Mouse (Mus musculus) stomach, embryonic 14.5 days (tissue): ENCODE results near the gene Tmed6. TPM values are rescaled to one million over a fixed set of nuclear protein-coding genes. Genes with fewer than 3 reads are reported as not detected.
A peak's percentile ranks its signal among the peaks of the same experiment; 100 is the strongest.
"Not testable (repeated sequence)": the region's sequence is repeated elsewhere in the genome, so short reads cannot be mapped to it uniquely, and the experiment has no call there.

ENCODE experiments used
- ATAC-seq: fragments of 200-750 bp; cut with Nextera tagmentation; 2 replicates; pipeline ENCODE4 v1.8.0; 2017; ENCODE audit warnings: low read depth, moderate TSS enrichment; ENCODE audit not compliant: insufficient number of reproducible peaks, insufficient read depth, low FRiP score
- H3K27ac ChIP-seq: fragments of 300-500 bp; sonication (generic); 2 replicates; pipeline ENCODE4 v1.5.1; 2014; ENCODE audit warnings: mild to moderate bottlenecking, low read length, moderate library complexity, mixed read lengths
- H3K27me3 ChIP-seq: fragments of 300-500 bp; sonication (generic); 2 replicates; pipeline ENCODE4 v1.6.1; 2014; ENCODE audit warnings: low read length, control low read depth, mixed read lengths; ENCODE audit not compliant: control insufficient read depth, insufficient read depth
- H3K36me3 ChIP-seq: fragments of 300-500 bp; sonication (generic); 2 replicates; pipeline ENCODE4 v1.6.1; 2014; ENCODE audit warnings: mild to moderate bottlenecking, control low read depth, low read length, moderate library complexity, mixed read lengths; ENCODE audit not compliant: control insufficient read depth, insufficient read depth
- H3K4me1 ChIP-seq: fragments of 300-500 bp; sonication (generic); 2 replicates; pipeline ENCODE4 v1.6.1; 2014; ENCODE audit warnings: low read length, control low read depth, mixed read lengths; ENCODE audit not compliant: control insufficient read depth, insufficient read depth
- H3K4me2 ChIP-seq: fragments of 300-500 bp; sonication (generic); replicated peaks from 2 replicates; pipeline ENCODE4 v1.6.1; 2014; ENCODE audit warnings: low read depth, low read length, control low read depth
- H3K4me3 ChIP-seq: fragments of 300-500 bp; sonication (generic); 2 replicates; pipeline ENCODE4 v1.5.1; 2014; ENCODE audit warnings: low read depth, low read length, control low read depth
- H3K9ac ChIP-seq: fragments of 300-500 bp; sonication (generic); replicated peaks from 2 replicates; pipeline ENCODE4 v1.6.1; 2014; ENCODE audit warnings: low read depth, mild to moderate bottlenecking, control low read depth, low read length, moderate library complexity, mixed read lengths
- H3K9me3 ChIP-seq: fragments of 300-500 bp; sonication (generic); 2 replicates; pipeline ENCODE4 v1.6.1; 2016; ENCODE audit warnings: low read depth, low read length, control low read depth; ENCODE audit not compliant: control insufficient read depth
- WGBS: fragments of 180-500 bp; shearing (Covaris S2); extraction: QIAGEN DNeasy Blood & Tissue Kit; methylation state at CpG from one replicate; pipeline ENCODE4 v1.1.7; 2014; 5-methylcytosine and 5-hydroxymethylcytosine counted together
- polyA plus RNA-seq: library from polyadenylated mRNA; unstranded; fragments of >200 nt; fragmentation: Nextera tagmentation; extraction: Ambion mirVana; gene quantifications from 2 replicates; pipeline ENCODE4 v1.2.1, GENCODE M21; 2014

The Tmed6 gene
- polyA plus RNA-seq, 1 experiment from 2014 or later = 12.6 TPM

DNA sequence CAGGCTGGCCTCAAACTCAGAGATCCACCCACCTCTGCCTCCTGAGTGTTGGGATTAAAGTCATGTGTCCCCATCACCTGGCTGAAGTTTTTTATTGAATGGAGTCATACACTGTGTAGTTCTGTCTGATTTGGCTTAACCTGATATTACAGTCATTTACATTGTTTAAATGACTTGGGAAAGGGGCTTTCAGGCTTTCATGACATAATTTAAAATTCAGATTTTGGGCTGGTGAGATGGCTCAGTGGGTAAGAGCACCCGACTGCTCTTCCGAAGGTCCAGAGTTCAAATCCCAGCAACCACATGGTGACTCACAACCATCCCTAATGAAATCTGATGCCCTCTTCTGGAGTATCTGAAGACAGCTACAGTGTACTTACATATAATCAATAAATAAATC lies 31.8 kb downstream of the Tmed6 start:
- WGBS = 96% methylated on average over 2 of the region's 2 CpGs
- H3K36me3 ChIP-seq, ATAC-seq, H3K9ac ChIP-seq, H3K27me3 ChIP-seq, H3K4me3 ChIP-seq, H3K27ac ChIP-seq, H3K4me2 ChIP-seq, H3K9me3 ChIP-seq: not testable (repeated sequence)
- H3K4me1 ChIP-seq = peaks cover 12% of the 10 kb centered on the region; the same call in 1 of the 2 replicates

DNA sequence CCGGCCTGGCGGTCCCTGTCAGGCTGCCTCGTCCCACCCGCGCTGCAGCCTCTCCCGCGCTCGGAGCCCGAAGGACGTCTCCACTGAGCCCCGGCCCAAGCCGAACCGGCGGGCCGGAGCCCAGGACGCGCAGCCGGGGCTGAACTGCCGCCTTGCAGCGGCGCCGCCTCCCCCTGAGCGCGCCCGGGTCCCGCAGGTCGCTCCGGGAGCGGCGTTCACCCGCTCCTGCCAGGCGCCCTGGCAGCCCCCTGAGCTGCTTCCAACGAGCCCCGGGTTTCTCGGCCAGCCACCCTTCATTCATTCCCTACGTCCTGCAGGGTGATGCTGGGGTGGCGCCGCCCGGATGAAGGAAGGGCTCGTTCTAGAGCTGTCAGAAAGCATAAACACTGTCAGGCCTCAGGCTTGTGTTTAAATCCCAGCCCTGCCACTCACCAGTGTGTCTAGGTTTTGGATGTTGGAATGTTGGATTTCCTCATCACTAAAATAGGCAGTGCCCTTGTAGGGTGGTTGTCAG lies 33.8 kb downstream of the Tmed6 start:
- peaks cover 2% of the 10 kb centered on the region for H3K36me3 ChIP-seq
- no peaks in the 10 kb centered on the region for H3K27me3 ChIP-seq
- H3K4me1 ChIP-seq = peaks cover 12% of the 10 kb centered on the region; the same call in 1 of the 2 replicates
- WGBS = 0% methylated on average over 40 of the region's 40 CpGs
- peak overlapping the region; percentile 88 for H3K9ac ChIP-seq
- no peak for ATAC-seq
- H3K9me3 ChIP-seq = no peaks in the 10 kb centered on the region
- peak overlapping the region; percentile 73 for H3K4me2 ChIP-seq
- H3K4me3 ChIP-seq = peak overlapping the region; percentile 95
- H3K27ac ChIP-seq = peak overlapping the region; percentile 66; the same call in 1 of the 2 replicates

DNA sequence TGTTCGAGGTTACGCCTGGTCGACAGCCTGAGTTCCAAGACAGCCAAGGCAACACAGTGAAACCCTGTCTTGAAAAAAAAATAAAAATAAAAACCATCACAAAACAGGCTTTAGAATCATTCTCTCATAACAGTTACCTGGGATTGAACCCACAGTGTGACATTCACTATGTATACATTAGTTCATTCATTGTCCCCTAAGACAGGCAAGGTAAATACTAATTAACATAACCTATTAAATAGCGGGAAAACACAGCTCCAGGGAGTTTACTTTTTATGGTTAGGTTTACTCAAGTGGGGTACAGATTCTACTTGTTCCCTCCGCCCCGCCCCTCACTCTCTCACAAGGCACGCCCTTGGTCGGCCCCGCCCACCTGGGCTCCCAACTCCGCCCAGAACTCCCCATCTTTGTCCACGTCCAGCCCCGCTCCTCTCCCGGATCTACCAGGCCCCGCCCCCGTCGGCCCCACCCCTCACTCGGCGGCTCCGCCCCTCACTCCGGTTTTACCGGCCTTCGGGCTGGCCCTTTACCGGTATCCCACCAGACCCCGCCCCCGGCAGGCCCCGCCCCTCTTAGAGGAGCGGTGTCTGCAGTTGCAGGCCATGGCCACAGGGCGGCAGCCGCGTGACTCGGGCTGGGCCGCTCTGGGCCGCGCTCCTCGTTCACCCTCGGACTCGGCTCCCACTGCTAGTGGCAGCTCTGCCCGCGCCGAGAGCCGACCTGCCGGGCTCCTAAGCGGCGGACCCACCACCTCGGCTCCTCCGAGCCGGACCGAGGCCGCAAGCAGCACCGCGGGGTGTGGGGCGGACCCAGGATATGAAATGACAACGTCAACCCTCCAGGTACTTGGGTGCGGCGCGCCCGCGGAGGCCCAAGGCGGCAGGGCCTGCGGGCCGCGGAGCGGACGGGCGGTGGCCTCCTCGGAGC lies 34.5 kb downstream of the Tmed6 start, which contains the start of gene Vps4a:
Gene Vps4a, plus strand, starts transcription at position 573 of the 927 bp plus-strand sequence.
- Histone ChIP-seq H3K27ac (peak within 1 kb of the TSS; percentile 66; the same call in 1 of the 2 replicates), H3K36me3 (no peaks in the 10 kb centered on the region; the same call in 1 of the 2 replicates), H3K9me3 (no peaks in the 10 kb centered on the region), H3K4me3 (peak within 1 kb of the TSS; percentile 95), H3K4me2 (peak within 1 kb of the TSS; percentile 73), H3K9ac (peak within 1 kb of the TSS; percentile 88), H3K4me1 (peaks cover 12% of the 10 kb centered on the region; the same call in 1 of the 2 replicates), H3K27me3 (no peaks in the 10 kb centered on the region)
- 5% methylated on average over 60 of the region's 66 CpGs for WGBS
- peak; percentile 93 for ATAC-seq

DNA sequence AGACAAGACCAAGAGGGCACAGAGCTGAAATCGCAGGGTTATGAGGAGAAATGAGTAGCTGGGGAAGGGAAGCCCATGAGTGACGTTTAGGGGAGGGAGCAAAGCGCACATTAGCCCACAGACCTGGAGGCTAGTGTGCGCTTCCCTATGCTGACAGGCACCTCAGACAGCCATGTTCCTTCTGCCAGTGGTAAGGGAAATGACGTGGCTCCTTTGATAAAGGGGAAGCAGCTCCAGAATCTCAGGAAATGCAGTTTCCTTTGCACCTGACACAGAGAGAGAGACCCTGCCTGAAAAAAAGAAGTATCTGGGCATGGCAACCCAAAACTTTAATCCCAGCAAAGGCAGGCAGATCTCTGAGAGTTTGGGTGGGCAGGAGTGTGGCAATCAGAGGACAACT lies 35.4 kb downstream of the Tmed6 start:
- Histone ChIP-seq H3K27ac (0 out of 2 replicates have a peak overlapping the region, but pooled peaks have one; percentile 15), H3K9ac (no peak overlapping the region), H3K9me3 (no peaks in the 10 kb centered on the region), H3K4me1 (peaks cover 12% of the 10 kb centered on the region; the same call in 1 of the 2 replicates), H3K4me2 (no peak overlapping the region), H3K27me3 (no peaks in the 10 kb centered on the region), H3K36me3 (no peaks in the 10 kb centered on the region), H3K4me3 (no peak overlapping the region)
- ATAC-seq = no peak
- 66% methylated on average over 5 of the region's 5 CpGs for WGBS

DNA sequence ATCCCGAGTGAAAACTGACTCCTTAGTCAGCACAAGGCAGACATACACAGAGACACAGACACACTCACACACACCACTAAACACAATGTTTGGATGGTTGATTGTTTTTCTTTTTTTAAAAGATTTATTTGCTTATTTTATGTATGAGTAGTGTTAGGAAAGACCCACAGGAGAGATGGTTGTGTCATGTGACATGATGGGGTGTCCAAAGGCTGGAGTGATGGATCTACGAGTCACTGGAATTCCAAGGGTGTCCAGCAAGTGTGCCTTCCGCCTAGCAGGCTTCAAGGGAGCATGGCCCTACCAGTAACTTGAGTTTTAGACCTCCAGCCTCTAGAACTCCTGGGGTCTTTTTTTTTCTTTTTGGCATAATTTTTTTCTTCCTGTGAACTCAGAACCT lies 36.1 kb downstream of the Tmed6 start:
- no peaks in the 10 kb centered on the region for H3K27me3 ChIP-seq
- no peaks in the 10 kb centered on the region for H3K9me3 ChIP-seq
- 70% methylated on average over 3 of the region's 3 CpGs for WGBS
- no peaks in the 10 kb centered on the region for H3K36me3 ChIP-seq
- ATAC-seq = no peak
- no peak overlapping the region for H3K27ac ChIP-seq
- H3K4me1 ChIP-seq = peaks cover 12% of the 10 kb centered on the region; the same call in 1 of the 2 replicates
- no peak overlapping the region for H3K4me3 ChIP-seq
- H3K4me2 ChIP-seq = no peak overlapping the region
- no peak overlapping the region for H3K9ac ChIP-seq

DNA sequence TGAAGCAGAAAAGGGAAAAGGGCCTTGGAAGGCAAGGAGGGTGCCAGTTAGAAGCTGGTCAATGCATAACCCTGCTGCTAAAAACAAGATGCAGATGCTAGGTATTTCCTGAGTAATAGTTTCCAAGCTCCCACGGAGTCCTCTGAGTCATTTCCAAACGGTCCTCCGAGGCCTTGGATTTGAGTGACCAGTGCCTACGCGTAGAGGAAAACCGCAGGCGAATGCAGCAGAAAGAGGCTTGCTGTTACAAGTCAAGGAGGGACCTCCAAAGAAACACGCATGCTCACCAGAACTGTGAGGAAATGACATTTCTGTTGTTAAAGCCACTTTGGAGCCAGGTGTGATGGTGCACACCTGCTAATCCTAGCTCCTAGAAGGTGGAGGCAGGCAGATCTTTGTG lies 42.0 kb downstream of the Tmed6 start:
- Histone ChIP-seq H3K9me3 (no peaks in the 10 kb centered on the region), H3K4me2 (no peak overlapping the region), H3K4me1 (no peaks in the 10 kb centered on the region), H3K27me3 (no peaks in the 10 kb centered on the region), H3K9ac (no peak overlapping the region), H3K27ac (no peak overlapping the region), H3K36me3 (no peaks in the 10 kb centered on the region), H3K4me3 (no peak overlapping the region)
- WGBS = 87% methylated on average over 8 of the region's 8 CpGs
- ATAC-seq = no peak

DNA sequence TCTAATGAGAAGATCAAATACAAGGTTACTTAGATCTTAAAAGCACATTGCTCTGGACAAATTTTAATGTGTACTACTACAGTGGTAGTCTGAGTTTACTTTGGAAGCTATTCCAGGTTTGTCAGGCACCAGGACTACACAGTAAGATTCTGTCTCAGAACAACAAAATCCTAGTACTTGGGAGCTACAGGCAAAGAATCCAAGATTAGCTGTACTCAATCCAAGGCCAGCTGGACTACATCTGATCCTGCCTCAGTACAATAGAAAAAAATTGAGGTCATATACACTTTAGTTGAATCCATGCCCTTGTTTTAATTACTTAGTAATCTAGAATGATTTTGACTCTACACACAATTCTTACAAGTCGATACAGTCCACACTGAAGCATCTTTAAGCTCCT lies 50.5 kb downstream of the Tmed6 start:
- ATAC-seq = no peak
- no peak overlapping the region for H3K9ac ChIP-seq
- 85% methylated on average over 1 of the region's 1 CpGs for WGBS
- no peaks in the 10 kb centered on the region for H3K4me1 ChIP-seq
- H3K36me3 ChIP-seq = peaks cover 5% of the 10 kb centered on the region
- no peaks in the 10 kb centered on the region for H3K9me3 ChIP-seq
- no peak overlapping the region for H3K4me3 ChIP-seq
- no peak overlapping the region for H3K27ac ChIP-seq
- H3K4me2 ChIP-seq = no peak overlapping the region
- H3K27me3 ChIP-seq = no peaks in the 10 kb centered on the region

DNA sequence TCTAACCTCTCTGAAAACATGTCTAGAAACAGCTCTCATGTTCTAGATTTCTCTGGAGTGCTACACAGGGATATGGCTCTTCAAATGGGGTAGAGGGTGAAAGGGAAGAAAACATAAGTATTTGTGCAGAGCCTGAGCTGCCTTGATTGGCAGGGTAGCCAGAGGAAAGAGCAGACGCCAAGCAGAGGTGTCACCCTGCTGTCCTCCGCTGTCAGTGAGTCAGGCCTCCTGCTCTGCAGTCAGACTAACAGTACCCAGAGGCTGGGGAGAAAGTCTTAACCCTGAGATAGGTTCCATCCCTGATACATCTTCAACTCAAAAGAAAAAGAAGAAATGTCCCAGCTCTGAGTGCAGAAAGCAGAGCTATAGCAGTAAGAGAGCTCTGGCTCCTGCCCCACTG lies 52.8 kb downstream of the Tmed6 start:
- WGBS = 77% methylated on average over 2 of the region's 2 CpGs
- no peaks in the 10 kb centered on the region for H3K9me3 ChIP-seq
- no peak overlapping the region for H3K4me2 ChIP-seq
- H3K4me3 ChIP-seq = no peak overlapping the region
- H3K27me3 ChIP-seq = no peaks in the 10 kb centered on the region
- peaks cover 6% of the 10 kb centered on the region for H3K36me3 ChIP-seq
- H3K27ac ChIP-seq = no peak overlapping the region
- no peak overlapping the region for H3K9ac ChIP-seq
- no peak for ATAC-seq
- H3K4me1 ChIP-seq = no peaks in the 10 kb centered on the region
